Mouse (Mus musculus): ENCODE measurements at regions not wholly inside any gene's neighbourhood (a gene's known extent, or its start where the extent isn't known, plus 50 kb on each side); places are given as distances from the start of the nearest gene placed in this dataset.

GRCm38 (mm10) chr10:37404933-37405332 lies 266.2 kb upstream of the Marcks start:
- TF ChIP-seq POLR2A (IDR thresholded peaks at IDR 0.05; ENCODE audit: control insufficient read depth in 1 of 2, insufficient read depth in 1 of 2, low read depth in 1 of 2, low read length in 2 of 2, poor library complexity in 1 of 2) (no peak), CTCF (IDR thresholded peaks at IDR 0.05 in 2 of 3, conservative IDR thresholded peaks at IDR 0.05 in 1 of 3; ENCODE audit: control insufficient read depth in 1 of 3, insufficient read depth in 1 of 3, low read depth in 2 of 3, low read length in 3 of 3, poor library complexity in 1 of 3, severe bottlenecking in 1 of 3) (no peak), TBP (IDR thresholded peaks at IDR 0.05; ENCODE audit: low read depth, low read length) (no peak), CHD1 (IDR thresholded peaks at IDR 0.05; ENCODE audit: low read depth, low read length) (no peak), GATA1 (IDR thresholded peaks at IDR 0.05; ENCODE audit: low read depth, low read length) (no peak), CHD2 (IDR thresholded peaks at IDR 0.05; ENCODE audit: low read length) (no peak), ZMIZ1 (IDR thresholded peaks at IDR 0.05; ENCODE audit: low read depth, low read length) (no peak), UBTF (IDR thresholded peaks at IDR 0.05; ENCODE audit: borderline replicate concordance, insufficient read depth, low read depth, low read length) (no peak), POLR2AphosphoS2 (IDR thresholded peaks at IDR 0.05; ENCODE audit: low read length) (no peak), MAFK (IDR thresholded peaks at IDR 0.05; ENCODE audit: borderline replicate concordance, low read depth, low read length) (no peak), TCF12 (IDR thresholded peaks at IDR 0.05; ENCODE audit: low read depth, low read length) (no peak), MAX (IDR thresholded peaks at IDR 0.05; ENCODE audit: low read length) (no peak), MEF2A (IDR thresholded peaks at IDR 0.05; ENCODE audit: extremely low read depth, insufficient replicate concordance, low read depth, low read length, poor library complexity, severe bottlenecking) (no peak), BHLHE40 (IDR thresholded peaks at IDR 0.05; ENCODE audit: borderline replicate concordance, low read depth, low read length) (no peak)
